Mouse (Mus musculus) forebrain, embryonic 16.5 days (tissue): Measurements from ENCODE around the gene Atp6v1c2. TPM values are rescaled to one million over a fixed set of nuclear protein-coding genes. Genes with fewer than 3 reads are reported as not detected.
A peak's percentile ranks its signal among the peaks of the same experiment; 100 is the strongest.

ENCODE experiments used
- ATAC-seq: fragments of 200-750 bp; cut with Nextera tagmentation; 2 replicates; pipeline ENCODE4 v1.8.0; 2017; ENCODE audit warnings: mild to moderate bottlenecking, moderate library complexity
- H3K27ac ChIP-seq: fragments of 300-500 bp; sonication (generic); 2 replicates; pipeline ENCODE4 v1.5.1; 2014; ENCODE audit warnings: low read length, control low read depth
- H3K27me3 ChIP-seq: fragments of 300-500 bp; sonication (generic); replicated peaks from 2 replicates; pipeline ENCODE4 v1.6.1; 2014; ENCODE audit warnings: low read length; ENCODE audit not compliant: control insufficient read depth, insufficient read depth
- H3K36me3 ChIP-seq: fragments of 300-500 bp; sonication (generic); 2 replicates; pipeline ENCODE4 v1.6.1; 2014; ENCODE audit not compliant: control insufficient read depth, insufficient read depth
- H3K4me1 ChIP-seq: fragments of 300-500 bp; sonication (generic); replicated peaks from 2 replicates; pipeline ENCODE4 v1.6.1; 2014; ENCODE audit warnings: low read length; ENCODE audit not compliant: control insufficient read depth, insufficient read depth
- H3K4me2 ChIP-seq: fragments of 300-500 bp; sonication (generic); 2 replicates; pipeline ENCODE4 v1.6.1; 2014; ENCODE audit warnings: mild to moderate bottlenecking, low read length, control low read depth
- H3K4me3 ChIP-seq: fragments of 300-500 bp; sonication (generic); replicated peaks from 2 replicates; pipeline ENCODE4 v1.5.1; 2014; ENCODE audit warnings: mild to moderate bottlenecking, low read length, control low read depth
- H3K9ac ChIP-seq: fragments of 300-500 bp; sonication (generic); replicated peaks from 2 replicates; pipeline ENCODE4 v1.6.1; 2014; ENCODE audit warnings: low read depth, low read length, control low read depth
- H3K9me3 ChIP-seq: fragments of 300-500 bp; sonication (generic); 2 replicates; pipeline ENCODE4 v1.6.1; 2016; ENCODE audit warnings: low read length; ENCODE audit not compliant: control insufficient read depth
- WGBS: fragments of 180-500 bp; shearing (Covaris S2); extraction: QIAGEN DNeasy Blood & Tissue Kit; methylation state at CpG from one replicate; pipeline ENCODE4 v1.1.7; 2014; 5-methylcytosine and 5-hydroxymethylcytosine counted together
- polyA plus RNA-seq: library from polyadenylated mRNA; unstranded; fragments of >200 nt; fragmentation: Nextera tagmentation; extraction: Ambion mirVana; gene quantifications from 2 replicates; pipeline ENCODE4 v1.2.1, GENCODE M21; 2015

Gene Atp6v1c2
- polyA plus RNA-seq, 1 experiment from 2014 or later: 1.3 TPM

DNA sequence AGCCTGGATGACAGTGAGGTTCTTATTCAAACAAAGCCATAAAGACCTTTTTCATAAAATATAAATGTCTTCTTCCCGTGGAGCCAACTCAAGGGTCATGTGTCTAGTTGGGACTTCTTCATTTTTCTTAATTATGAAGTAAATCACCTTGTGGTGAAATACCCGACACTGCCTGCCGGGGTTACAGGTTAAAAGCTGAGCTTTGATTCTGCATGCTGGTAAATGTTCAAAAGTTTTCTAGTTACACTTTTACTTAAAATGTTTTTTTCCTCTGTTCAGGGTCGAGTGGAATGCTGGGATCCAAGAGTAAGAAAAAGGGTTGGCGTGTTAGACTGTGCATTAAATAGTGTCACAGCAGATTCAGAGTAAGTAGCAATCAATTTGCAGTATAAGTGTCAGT lies 33.2 kb upstream of the Atp6v1c2 start:
- 92% methylated on average over 5 of the region's 5 CpGs for WGBS
- Histone ChIP-seq H3K9ac (no peak overlapping the region), H3K36me3 (peaks cover 27% of the 10 kb centered on the region), H3K27ac (no peak overlapping the region), H3K4me1 (no peaks in the 10 kb centered on the region), H3K4me2 (no peak overlapping the region), H3K4me3 (no peak overlapping the region), H3K27me3 (no peaks in the 10 kb centered on the region), H3K9me3 (no peaks in the 10 kb centered on the region)
- no peak for ATAC-seq

DNA sequence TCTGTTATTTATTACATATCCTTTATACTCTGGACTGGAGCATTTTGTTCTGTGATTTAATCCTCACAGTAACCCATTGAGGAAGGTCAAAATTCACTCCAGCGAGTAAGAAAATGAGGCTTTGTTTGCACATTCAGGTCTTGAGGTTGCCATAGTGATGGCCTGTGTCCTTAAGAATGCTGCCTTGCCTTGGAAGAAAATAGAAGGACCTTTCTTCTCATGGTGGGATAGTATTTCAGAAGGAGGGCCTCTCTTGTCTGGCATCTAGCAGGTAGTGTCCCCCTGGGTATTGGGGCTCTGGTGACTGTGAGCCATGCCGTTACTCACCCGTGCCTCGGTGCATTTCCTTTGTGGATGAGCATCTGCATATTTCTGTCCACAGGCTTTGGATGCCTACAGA lies 31.5 kb upstream of the Atp6v1c2 start:
- 8% methylated on average over 4 of the region's 4 CpGs for WGBS

DNA sequence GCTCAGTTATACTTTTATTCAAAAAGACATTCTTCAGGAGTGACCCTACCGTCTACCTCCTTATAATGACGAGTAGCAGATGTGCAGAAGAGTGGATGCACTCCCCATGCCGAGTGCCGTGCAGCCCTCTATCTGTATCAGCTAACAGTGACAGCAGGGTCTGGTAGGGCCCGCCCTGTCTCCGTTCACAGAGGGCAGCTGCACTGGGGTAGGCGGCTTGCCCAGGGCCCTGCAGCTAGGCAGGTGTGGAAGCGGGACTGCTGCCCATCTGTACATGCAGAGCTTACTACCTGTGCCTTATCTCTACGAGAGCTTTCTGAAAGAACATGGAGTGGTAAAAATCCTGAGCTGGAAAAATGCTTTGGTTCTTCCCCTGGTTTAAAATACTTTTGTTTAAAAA lies 30.9 kb upstream of the Atp6v1c2 start:
- Histone ChIP-seq H3K9me3 (no peaks in the 10 kb centered on the region), H3K4me3 (no peak overlapping the region), H3K27me3 (no peaks in the 10 kb centered on the region), H3K27ac (no peak overlapping the region), H3K9ac (no peak overlapping the region), H3K4me1 (no peaks in the 10 kb centered on the region), H3K36me3 (peaks cover 31% of the 10 kb centered on the region), H3K4me2 (no peak overlapping the region)
- WGBS: 46% methylated on average over 9 of the region's 9 CpGs
- no peak for ATAC-seq

More for the DNA sequence above, 31.5 kb upstream of the Atp6v1c2 start:
- ATAC-seq: no peak
- H3K4me1 ChIP-seq: no peaks in the 10 kb centered on the region
- peaks cover 27% of the 10 kb centered on the region for H3K36me3 ChIP-seq
- no peak overlapping the region for H3K4me3 ChIP-seq
- H3K9me3 ChIP-seq: no peaks in the 10 kb centered on the region
- no peaks in the 10 kb centered on the region for H3K27me3 ChIP-seq
- H3K4me2 ChIP-seq: no peak overlapping the region
- no peak overlapping the region for H3K9ac ChIP-seq
- H3K27ac ChIP-seq: no peak overlapping the region

DNA sequence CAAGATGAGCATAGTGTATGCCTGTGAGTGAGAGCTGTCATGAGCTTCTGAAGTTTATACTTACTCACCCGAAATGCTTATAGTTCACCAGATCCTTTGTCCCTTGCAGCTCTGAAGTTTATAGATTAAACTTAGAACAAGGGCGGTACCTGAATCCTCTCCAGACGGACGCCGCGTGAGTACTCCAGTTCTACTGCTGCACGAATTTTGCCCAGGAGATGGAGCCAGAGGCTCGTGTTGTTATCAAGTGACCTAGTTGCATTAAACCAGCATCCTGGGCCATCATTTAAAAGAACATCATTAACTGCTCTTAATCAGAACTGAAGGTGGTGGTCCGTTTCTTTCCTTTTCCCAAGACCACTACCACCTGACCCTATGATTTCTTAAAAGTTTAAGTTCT lies 29.8 kb upstream of the Atp6v1c2 start:
- no peaks in the 10 kb centered on the region for H3K27me3 ChIP-seq
- WGBS: 83% methylated on average over 9 of the region's 9 CpGs
- no peak overlapping the region for H3K4me3 ChIP-seq
- ATAC-seq: no peak
- no peak overlapping the region for H3K4me2 ChIP-seq
- no peak overlapping the region for H3K27ac ChIP-seq
- no peaks in the 10 kb centered on the region for H3K4me1 ChIP-seq
- no peak overlapping the region for H3K9ac ChIP-seq
- no peaks in the 10 kb centered on the region for H3K9me3 ChIP-seq
- H3K36me3 ChIP-seq: peaks cover 38% of the 10 kb centered on the region

DNA sequence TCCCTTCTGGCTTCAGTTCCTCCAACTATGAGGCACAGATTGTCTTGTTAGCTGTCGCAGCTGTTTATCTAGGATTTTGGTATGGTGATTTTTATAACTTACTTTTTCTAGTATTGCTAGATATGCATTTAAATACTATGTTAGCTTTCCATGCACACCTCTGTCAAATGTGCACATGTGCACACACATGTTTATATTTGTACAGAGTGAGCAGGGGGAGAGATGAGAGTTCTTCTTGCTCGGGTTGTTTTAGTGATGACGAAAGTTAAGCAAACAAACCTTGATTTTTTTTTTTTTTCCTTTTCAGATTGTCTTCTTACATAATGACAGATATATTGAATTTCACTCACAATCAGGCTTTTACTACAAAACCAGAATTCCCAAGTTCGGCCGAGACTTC lies 28.6 kb upstream of the Atp6v1c2 start:
- no peaks in the 10 kb centered on the region for H3K9me3 ChIP-seq
- no peak overlapping the region for H3K4me3 ChIP-seq
- 97% methylated on average over 5 of the region's 5 CpGs for WGBS
- H3K4me1 ChIP-seq: no peaks in the 10 kb centered on the region
- H3K9ac ChIP-seq: no peak overlapping the region
- no peak overlapping the region for H3K4me2 ChIP-seq
- H3K27ac ChIP-seq: no peak overlapping the region
- peaks cover 30% of the 10 kb centered on the region for H3K36me3 ChIP-seq
- ATAC-seq: no peak
- no peaks in the 10 kb centered on the region for H3K27me3 ChIP-seq

DNA sequence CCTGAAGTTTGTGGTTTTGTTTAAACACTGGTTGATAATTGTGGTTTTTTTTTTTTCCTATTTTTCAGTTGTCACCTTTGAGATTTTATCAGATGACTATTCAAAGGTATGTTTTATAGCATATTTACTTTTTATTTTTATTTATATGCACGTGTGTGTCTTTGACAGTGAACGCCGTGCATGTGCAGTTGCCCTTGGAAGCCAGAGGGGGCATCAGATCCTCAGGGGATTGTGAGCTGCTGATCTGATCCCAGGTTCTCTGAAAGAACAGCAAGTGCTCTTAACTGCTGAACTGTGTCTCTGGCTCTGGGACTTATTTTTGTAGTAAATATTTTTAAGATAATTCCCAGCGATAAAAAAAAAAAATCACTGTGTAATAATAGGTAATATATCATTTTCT lies 27.7 kb upstream of the Atp6v1c2 start:
- 83% methylated on average over 4 of the region's 4 CpGs for WGBS
- peaks cover 28% of the 10 kb centered on the region for H3K36me3 ChIP-seq

DNA sequence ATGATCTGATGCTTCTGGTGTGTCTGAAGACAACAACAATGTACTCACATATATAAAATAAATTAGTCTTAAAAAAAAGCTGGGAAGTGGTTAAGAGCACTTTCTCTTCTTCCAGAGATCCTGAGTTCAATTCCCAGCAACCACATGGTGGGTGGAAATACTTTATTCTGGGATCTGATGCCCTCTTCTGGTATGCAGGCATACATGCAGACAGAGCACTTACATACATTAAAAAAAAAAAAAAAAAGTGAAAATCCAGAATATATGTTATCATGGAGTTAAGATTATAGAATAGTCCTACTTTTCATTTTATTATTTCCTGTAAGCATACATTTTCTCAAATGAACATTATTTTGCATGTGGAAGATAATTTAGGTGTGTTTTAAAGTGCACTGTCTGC lies 20.9 kb upstream of the Atp6v1c2 start:
- Histone ChIP-seq H3K4me1 (peaks cover 14% of the 10 kb centered on the region), H3K27me3 (no peaks in the 10 kb centered on the region), H3K4me3 (no peak overlapping the region), H3K27ac (no peak overlapping the region), H3K9ac (no peak overlapping the region), H3K9me3 (no peaks in the 10 kb centered on the region), H3K4me2 (no peak overlapping the region), H3K36me3 (peaks cover 18% of the 10 kb centered on the region)
- no peak for ATAC-seq

More for the DNA sequence above, 27.7 kb upstream of the Atp6v1c2 start:
- Histone ChIP-seq H3K9me3 (no peaks in the 10 kb centered on the region), H3K4me2 (no peak overlapping the region), H3K4me1 (no peaks in the 10 kb centered on the region), H3K27me3 (no peaks in the 10 kb centered on the region), H3K4me3 (no peak overlapping the region), H3K9ac (no peak overlapping the region), H3K27ac (no peak overlapping the region)
- no peak for ATAC-seq

DNA sequence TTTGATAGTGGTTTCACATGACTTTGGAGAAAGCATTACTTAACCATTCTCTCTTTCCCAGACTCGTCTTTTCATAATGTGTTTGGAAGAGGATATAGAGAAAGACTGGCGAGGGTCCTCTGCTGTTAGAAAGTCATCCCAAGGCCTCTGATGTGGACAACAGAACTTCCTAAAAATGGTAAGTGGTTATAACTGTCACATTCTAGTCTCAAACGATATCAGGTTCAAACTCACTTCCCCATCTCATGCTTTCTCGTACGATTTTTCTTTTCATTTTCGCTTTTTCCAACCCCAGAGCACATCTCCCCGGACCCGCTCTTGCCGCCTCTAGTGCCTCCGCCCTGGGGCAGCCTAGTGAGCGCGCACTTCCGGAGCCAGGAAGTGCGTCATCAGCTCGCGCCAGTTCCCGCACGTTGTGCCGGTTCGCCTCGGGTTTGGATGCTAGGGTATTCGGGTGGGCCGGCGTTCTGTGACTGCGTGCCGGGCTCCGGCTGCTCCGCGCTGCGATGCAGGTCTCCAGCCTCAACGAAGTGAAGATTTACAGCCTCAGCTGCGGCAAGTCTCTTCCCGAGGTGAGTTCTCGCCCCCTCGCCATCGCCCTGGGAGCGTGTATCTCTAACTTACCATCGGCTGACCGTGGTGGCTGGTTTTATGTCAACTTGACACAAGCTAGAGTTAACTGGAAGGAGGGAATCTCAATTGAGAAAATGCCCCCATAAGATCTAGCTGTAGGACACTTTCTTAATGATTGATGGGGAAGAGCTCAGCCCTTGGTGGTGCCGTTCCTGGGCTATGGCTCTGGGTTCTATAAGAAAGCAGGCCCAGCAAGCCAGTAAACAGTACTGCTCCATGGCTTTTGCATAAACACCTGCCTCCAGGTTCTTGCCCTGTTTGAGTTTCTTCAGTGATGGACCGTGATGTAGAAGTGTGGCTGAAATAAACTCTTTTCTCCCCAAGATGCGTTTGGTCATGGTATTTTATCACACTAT lies 19.2 kb upstream of the Atp6v1c2 start, which contains the start of gene Nol10:
Nol10 (plus strand) TSS at position 411 of the 989 bp plus-strand sequence.
- peak within 1 kb of the TSS; percentile 37; the same call in 1 of the 2 replicates for H3K27ac ChIP-seq
- peaks cover 14% of the 10 kb centered on the region for H3K4me1 ChIP-seq
- peak within 1 kb of the TSS; percentile 84 for H3K4me3 ChIP-seq
- H3K9me3 ChIP-seq: no peaks in the 10 kb centered on the region
- WGBS: under 1% methylated on average over 42 of the region's 42 CpGs
- peak within 1 kb of the TSS; percentile 98 for H3K4me2 ChIP-seq
- H3K9ac ChIP-seq: peak within 1 kb of the TSS; percentile 72
- peak; percentile 98 for ATAC-seq
- H3K36me3 ChIP-seq: peaks cover 4% of the 10 kb centered on the region; the same call in 1 of the 2 replicates
- no peaks in the 10 kb centered on the region for H3K27me3 ChIP-seq

DNA sequence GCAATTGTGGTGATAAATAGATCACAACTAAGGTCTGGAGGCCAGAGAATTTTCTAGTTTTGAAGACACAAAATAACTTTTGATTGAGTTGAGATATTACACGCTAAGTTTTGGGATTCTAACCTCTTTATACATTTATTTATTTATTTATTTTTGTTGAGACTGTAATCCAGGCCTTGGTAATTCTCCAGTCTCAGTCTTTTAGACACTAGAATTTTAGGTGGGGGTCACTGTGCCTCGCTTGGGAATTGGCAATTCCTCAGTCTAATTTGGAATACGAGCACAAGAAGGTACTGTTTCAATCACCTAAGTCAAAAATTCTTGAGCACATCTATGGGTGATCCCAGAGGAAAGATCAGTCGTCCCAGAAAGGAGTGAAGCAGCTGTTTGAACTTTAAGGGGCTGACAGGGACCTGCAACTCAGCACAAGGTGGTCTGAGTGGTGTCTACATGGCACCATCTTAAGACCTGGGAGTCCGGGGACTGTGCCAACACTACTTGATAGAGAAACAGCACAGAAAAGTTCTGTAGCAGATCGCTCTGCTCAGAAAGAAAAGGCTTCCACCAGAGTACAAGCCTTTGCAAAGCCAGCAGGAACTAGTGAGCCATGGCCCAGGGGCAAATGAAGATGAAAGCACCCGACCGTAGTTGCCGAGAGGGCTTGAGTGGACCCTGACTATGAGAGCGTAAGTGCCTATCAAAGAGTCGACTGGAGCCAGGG lies 18.3 kb upstream of the Atp6v1c2 start:
- 32% methylated on average over 11 of the region's 11 CpGs for WGBS
- ATAC-seq: peak; percentile 54
- H3K4me2 ChIP-seq: peak overlapping the region; percentile 98

More for the DNA sequence above, 18.3 kb upstream of the Atp6v1c2 start:
- Histone ChIP-seq H3K36me3 (peaks cover 4% of the 10 kb centered on the region; the same call in 1 of the 2 replicates), H3K9me3 (no peaks in the 10 kb centered on the region), H3K4me1 (peaks cover 14% of the 10 kb centered on the region), H3K9ac (peak overlapping the region; percentile 72), H3K27ac (no peak overlapping the region), H3K27me3 (no peaks in the 10 kb centered on the region), H3K4me3 (peak overlapping the region; percentile 84)
